Mouse (Mus musculus) liver, embryonic 11.5 days (tissue): Measurements from ENCODE around the gene Duxbl1. TPM values are rescaled to one million over a fixed set of nuclear protein-coding genes. Genes with fewer than 3 reads are reported as not detected.
"Not testable (repeated sequence)": the region's sequence is repeated elsewhere in the genome, so short reads cannot be mapped to it uniquely, and the experiment has no call there.

ENCODE experiments used
- ATAC-seq: fragments of 200-750 bp; cut with Nextera tagmentation; replicated peaks from 2 replicates; pipeline ENCODE4 v1.8.0; 2017; ENCODE audit warnings: moderate number of reproducible peaks, mild to moderate bottlenecking, moderate TSS enrichment, moderate library complexity; ENCODE audit not compliant: low FRiP score
- DNase-seq: peaks from one replicate; pipeline ENCODE4 v3.0.0-alpha.2; 2017; ENCODE audit warnings: low spot score
- H3K27ac ChIP-seq: fragments of 300-500 bp; sonication (generic); 2 replicates; pipeline ENCODE4 v1.5.1; 2014; ENCODE audit warnings: mild to moderate bottlenecking, low read depth, low read length, control low read depth
- H3K27me3 ChIP-seq: fragments of 300-500 bp; sonication (generic); replicated peaks from 2 replicates; pipeline ENCODE4 v1.6.1; 2014; ENCODE audit warnings: low read length, mixed read lengths; ENCODE audit not compliant: control insufficient read depth, insufficient read depth
- H3K36me3 ChIP-seq: fragments of 300-500 bp; sonication (generic); 2 replicates; pipeline ENCODE4 v1.6.1; 2014; ENCODE audit warnings: mild to moderate bottlenecking, low read length, moderate library complexity, mixed read lengths; ENCODE audit not compliant: control insufficient read depth, insufficient read depth
- H3K4me1 ChIP-seq: fragments of 300-500 bp; sonication (generic); replicated peaks from 2 replicates; pipeline ENCODE4 v1.6.1; 2014; ENCODE audit warnings: low read length, mixed read lengths; ENCODE audit not compliant: control insufficient read depth, insufficient read depth
- H3K4me2 ChIP-seq: fragments of 300-500 bp; sonication (generic); 2 replicates; pipeline ENCODE4 v1.6.1; 2014; ENCODE audit warnings: mild to moderate bottlenecking, control low read depth, moderate library complexity
- H3K4me3 ChIP-seq: fragments of 300-500 bp; sonication (generic); 2 replicates; pipeline ENCODE4 v1.5.1; 2014; ENCODE audit warnings: low read depth, low read length, control low read depth
- H3K9ac ChIP-seq: fragments of 300-500 bp; sonication (generic); 2 replicates; pipeline ENCODE4 v1.6.1; 2014; ENCODE audit warnings: low read depth, low read length, control low read depth
- H3K9me3 ChIP-seq: fragments of 300-500 bp; sonication (generic); 2 replicates; pipeline ENCODE4 v1.6.1; 2016; ENCODE audit warnings: low read length, inconsistent platforms, mixed read lengths; ENCODE audit not compliant: control insufficient read depth
- WGBS: fragments of 180-500 bp; shearing (Covaris S2); extraction: QIAGEN DNeasy Blood & Tissue Kit; methylation state at CpG from one replicate; pipeline ENCODE4 v1.1.7; 2014; 5-methylcytosine and 5-hydroxymethylcytosine counted together
- polyA plus RNA-seq: library from polyadenylated mRNA; unstranded; fragments of >200 nt; fragmentation: Nextera tagmentation; extraction: Ambion mirVana; gene quantifications from 2 replicates; pipeline ENCODE4 v1.2.1, GENCODE M21; 2014

Gene Duxbl1
- polyA plus RNA-seq, 1 experiment from 2014 or later, result 0.26 TPM

DNA sequence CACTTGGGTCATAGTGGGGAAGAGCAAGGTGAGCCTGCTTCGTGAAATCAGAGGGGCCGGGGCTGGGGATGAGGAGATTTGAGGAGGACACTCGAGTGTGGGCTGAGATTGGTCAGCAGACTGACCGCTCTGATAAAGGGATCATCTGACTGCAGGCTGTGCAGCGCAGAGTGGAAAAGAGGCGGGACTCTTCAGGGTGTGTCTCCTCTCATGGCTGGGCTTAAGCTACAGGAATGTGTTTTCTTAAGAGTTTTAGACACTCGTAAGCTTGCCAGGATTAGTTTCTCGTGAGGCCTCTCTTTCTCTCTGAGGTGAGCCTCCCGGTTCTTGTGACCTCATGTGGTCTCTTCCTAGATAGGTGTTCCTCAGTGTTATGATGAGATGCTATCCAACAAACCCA, 43.2 kb downstream of the Duxbl1 start:
- not testable (repeated sequence) for H3K27me3 ChIP-seq, DNase-seq, ATAC-seq, H3K4me2 ChIP-seq, H3K36me3 ChIP-seq, H3K9ac ChIP-seq, H3K9me3 ChIP-seq, H3K4me1 ChIP-seq, H3K27ac ChIP-seq, H3K4me3 ChIP-seq
- WGBS, result no CpG with 5 or more reads among the region's 9 CpGs

DNA sequence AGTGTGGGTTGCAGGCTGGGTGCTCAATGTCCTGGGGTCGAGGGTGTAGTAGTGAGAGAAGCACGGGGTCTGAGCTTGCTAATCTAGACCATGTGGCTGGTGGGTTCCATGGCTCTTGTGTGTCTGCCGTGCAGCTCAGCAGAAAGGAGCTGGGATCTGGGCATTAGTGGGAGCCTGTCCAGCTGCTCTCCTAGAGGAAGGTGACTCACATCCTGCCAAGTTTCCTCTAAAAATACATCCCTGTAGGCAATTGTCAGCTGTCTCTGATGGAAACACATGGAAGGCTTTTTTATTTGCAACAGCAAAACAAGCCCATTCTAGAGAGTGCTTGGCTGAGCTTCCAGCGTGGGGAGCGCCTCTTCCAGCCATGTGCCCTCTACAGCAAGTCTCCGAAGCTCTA, 44.5 kb downstream of the Duxbl1 start:
- ATAC-seq, H3K4me1 ChIP-seq, H3K36me3 ChIP-seq, DNase-seq, H3K9ac ChIP-seq, H3K27ac ChIP-seq, H3K9me3 ChIP-seq, H3K27me3 ChIP-seq, H3K4me2 ChIP-seq, H3K4me3 ChIP-seq: not testable (repeated sequence)
- WGBS, result no CpG with 5 or more reads among the region's 6 CpGs

DNA sequence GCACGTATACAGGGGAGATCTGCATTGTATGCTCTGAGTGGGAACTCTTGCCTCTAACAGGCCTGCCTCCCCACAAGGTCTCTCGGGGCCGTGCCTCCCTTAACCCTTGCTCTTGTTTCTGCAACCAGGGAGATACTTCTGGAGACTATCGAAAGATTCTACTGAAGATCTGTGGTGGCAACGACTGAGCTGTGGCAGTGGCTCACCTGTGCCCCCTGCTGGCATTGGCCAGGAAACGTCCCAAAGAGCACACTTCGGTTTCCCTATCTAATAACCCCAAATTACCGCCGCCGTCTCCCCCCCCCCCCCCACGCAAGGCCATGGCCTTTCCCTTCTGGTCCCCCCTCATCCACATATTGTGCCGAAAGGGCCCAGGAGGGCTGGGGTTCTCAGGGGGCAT, 47.3 kb downstream of the Duxbl1 start:
- not testable (repeated sequence) for H3K4me3 ChIP-seq, ATAC-seq, H3K4me1 ChIP-seq, H3K9ac ChIP-seq, H3K36me3 ChIP-seq, H3K27me3 ChIP-seq, DNase-seq, H3K9me3 ChIP-seq, H3K4me2 ChIP-seq, H3K27ac ChIP-seq
- WGBS, result no CpG with 5 or more reads among the region's 12 CpGs

DNA sequence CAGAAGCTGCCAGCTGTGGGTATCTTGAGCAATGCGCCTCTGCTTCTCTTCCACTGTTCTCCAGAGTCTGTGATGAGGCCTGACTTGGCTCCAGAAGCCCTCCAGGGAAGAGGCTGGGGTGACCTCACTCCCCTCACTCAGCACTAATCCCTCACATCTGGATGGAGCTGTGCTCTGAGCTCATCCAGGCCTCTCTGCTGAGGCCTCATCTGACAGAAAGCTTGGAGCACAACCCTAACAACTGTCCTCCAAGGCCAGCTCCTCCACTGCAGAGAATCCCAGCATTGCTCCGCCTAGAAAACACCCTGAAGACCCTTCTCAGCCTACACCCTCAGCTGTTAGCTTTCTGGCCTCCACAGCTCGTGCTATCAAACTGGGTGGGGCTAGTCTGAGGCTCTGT, 56.0 kb downstream of the Duxbl1 start:
- H3K9me3 ChIP-seq, H3K4me3 ChIP-seq, H3K27me3 ChIP-seq, H3K27ac ChIP-seq, H3K4me1 ChIP-seq, H3K9ac ChIP-seq, DNase-seq, H3K4me2 ChIP-seq, ATAC-seq, H3K36me3 ChIP-seq: not testable (repeated sequence)
- no CpG with 5 or more reads among the region's 3 CpGs for WGBS

DNA sequence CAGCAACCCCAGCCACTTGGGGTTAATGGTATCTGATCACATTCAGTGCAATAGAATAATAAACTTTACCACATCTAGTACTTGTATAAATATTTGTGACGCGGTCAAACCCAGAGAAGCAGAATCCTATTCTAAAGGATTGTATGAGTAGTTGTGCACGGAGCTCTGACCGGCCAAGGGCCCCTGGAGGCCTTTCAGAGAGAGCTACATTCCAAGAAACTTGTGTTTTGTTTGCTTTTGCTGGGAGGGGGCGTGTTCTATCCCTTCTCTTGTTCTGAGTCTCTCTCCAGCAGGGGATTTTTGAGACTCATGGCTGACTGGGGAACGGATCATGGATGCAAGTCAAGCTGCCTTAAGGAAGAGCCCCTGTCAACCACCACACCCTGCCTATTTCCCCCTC, 57.1 kb downstream of the Duxbl1 start:
- H3K36me3 ChIP-seq, H3K27ac ChIP-seq: not testable (repeated sequence)
- WGBS, result no CpG with 5 or more reads among the region's 6 CpGs

More for the DNA sequence above, 57.1 kb downstream of the Duxbl1 start:
- H3K4me3 ChIP-seq, H3K9me3 ChIP-seq, DNase-seq, H3K9ac ChIP-seq, H3K4me1 ChIP-seq, H3K27me3 ChIP-seq, ATAC-seq, H3K4me2 ChIP-seq: not testable (repeated sequence)

Other genes with a start within 250 kb of the Duxbl1 start
- gene Zcchc24, start 209.5 kb upstream of the Duxbl1 start, polyA plus RNA-seq, result 11.3 and 13.4 TPM in 2 replicates
- 13.1 and 16.5 TPM in 2 replicates for gene Anxa11, start 136.4 kb upstream of the Duxbl1 start, polyA plus RNA-seq
- not detected in 2 replicates for gene Plac9a, start 75.5 kb upstream of the Duxbl1 start, polyA plus RNA-seq
- gene Tmem254a, start 50.9 kb upstream of the Duxbl1 start, polyA plus RNA-seq, result 1.7 and 3.9 TPM in 2 replicates
- gene Cphx1, start 40.3 kb upstream of the Duxbl1 start, polyA plus RNA-seq, result 0.10 and 0.14 TPM in 2 replicates
- 0.94 and 1.5 TPM in 2 replicates for gene Gm9780, start 64.1 kb downstream of the Duxbl1 start, polyA plus RNA-seq
- 23.3 and 24.0 TPM in 2 replicates for gene Tmem254c, start 88.8 kb downstream of the Duxbl1 start, polyA plus RNA-seq
- not detected in 2 replicates for gene Cphx2, start 102.9 kb downstream of the Duxbl1 start, polyA plus RNA-seq
- gene Cphx3, start 103.7 kb downstream of the Duxbl1 start, polyA plus RNA-seq, result not detected in 2 replicates
- gene Duxbl2, start 139.8 kb downstream of the Duxbl1 start, polyA plus RNA-seq, result 0.34 TPM in 1 of 2 replicates, not detected in the other
- 1.5 and 1.6 TPM in 2 replicates for gene Plac9b, start 203.9 kb downstream of the Duxbl1 start, polyA plus RNA-seq
- gene Tmem254b, start 228.5 kb downstream of the Duxbl1 start, polyA plus RNA-seq, result 25.9 and 30.3 TPM in 2 replicates